Mouse (Mus musculus): ENCODE measurements at regions not wholly inside any gene's neighbourhood (a gene's known extent, or its start where the extent isn't known, plus 50 kb on each side); places are given as distances from the start of the nearest gene placed in this dataset.
A peak's percentile ranks its signal among the peaks of the same experiment; 100 is the strongest.
"Not testable (repeated sequence)": the region's sequence is repeated elsewhere in the genome, so short reads cannot be mapped to it uniquely, and the experiment has no call there.

DNA sequence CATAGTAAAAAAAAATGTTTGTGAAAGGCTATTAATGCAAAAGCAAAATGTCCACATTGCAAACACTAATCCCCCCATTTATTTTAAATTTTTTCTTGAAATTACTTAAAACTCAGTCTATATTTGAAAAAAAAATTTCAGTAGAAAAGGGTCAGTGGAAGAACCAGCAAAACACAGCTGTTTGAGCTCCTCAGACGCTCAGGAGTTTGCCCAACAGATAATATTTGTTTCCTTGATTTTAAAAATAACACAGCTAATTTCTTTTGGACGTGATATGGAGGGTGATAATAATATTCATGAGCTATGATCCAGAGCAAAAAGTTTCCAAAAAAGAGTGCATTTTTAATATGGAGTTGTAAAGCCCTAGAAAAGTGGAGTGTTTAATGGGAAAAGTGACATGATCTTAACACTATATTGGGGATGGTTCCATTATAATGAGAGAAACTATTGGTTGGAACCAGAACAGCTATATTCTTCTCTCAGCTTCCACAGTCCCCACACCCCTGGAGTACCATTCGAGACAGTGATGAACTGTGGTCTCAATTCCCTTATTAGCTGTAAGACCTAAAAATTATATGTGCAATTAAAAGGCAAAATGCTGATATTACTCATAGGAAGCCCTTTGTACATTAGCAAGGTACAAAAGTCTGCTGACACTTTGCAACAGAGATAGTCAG lies 209.0 kb upstream of the Rnf219 start:
- H3K4me3 ChIP-seq: no peak overlapping the region
- H3K36me3 ChIP-seq: no peaks in the 10 kb centered on the region
- H3K9me3 ChIP-seq: no peaks in the 10 kb centered on the region
- H3K27ac ChIP-seq: no peak overlapping the region
- H3K27me3 ChIP-seq: no peaks in the 10 kb centered on the region
- H3K9ac ChIP-seq: no peak overlapping the region
- ATAC-seq (ENCODE audit: borderline replicate concordance, extremely low read depth, low FRiP score, low TSS enrichment): peak; percentile 52; the same call in 1 of the 2 replicates
- H3K4me2 ChIP-seq: no peak overlapping the region
- no peaks in the 10 kb centered on the region for H3K4me1 ChIP-seq
- 40% methylated on average over 3 of the region's 3 CpGs for WGBS

DNA sequence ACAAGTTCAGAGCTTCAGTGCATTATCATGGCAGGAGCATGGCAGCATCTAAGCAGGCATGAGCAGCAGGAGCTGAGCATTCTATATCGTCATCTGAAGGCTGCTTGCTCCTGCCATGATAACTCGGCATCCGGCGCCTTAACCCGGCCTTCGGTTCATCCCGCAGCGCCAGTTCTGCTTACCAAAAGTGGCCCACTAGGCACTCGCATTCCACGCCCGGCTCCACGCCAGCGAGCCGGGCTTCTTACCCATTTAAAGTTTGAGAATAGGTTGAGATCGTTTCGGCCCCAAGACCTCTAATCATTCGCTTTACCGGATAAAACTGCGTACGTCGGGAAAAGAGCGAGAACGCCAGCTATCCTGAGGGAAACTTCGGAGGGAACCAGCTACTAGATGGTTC lies 193.2 kb upstream of the Rnf219 start:
- not testable (repeated sequence) for ATAC-seq (ENCODE audit: borderline replicate concordance, extremely low read depth, low FRiP score, low TSS enrichment)

DNA sequence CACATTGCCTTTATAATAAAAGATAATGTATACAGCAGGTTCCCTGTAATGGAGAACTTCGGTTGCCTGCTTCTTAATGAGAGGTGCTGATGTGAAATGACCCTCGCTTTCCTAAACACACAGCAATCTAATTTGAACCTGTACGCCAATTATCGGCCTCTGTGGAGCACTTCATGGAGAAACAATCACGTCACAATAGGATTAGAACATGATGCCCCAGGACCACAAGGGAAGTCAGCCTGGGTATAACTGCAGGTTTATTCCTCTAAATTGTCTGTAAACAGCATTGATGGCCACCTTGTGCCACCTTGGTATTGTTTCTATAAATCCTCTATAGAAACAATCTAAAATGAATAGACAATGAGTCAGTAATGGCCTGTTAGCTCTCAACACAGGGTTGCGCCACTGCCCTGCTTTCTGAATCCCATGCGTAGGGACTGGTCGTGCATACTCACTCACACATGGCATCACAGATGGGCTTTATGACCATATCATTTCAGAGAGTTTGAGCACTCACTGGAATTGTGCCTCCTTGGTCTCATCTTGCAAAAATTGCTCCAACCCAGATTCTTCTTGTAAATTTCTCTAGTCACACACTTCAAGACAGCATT lies 179.9 kb upstream of the Rnf219 start:
- 88% methylated on average over 8 of the region's 8 CpGs for WGBS
- H3K27me3 ChIP-seq: no peaks in the 10 kb centered on the region
- H3K4me1 ChIP-seq: no peaks in the 10 kb centered on the region
- H3K27ac ChIP-seq: no peak overlapping the region
- ATAC-seq (ENCODE audit: borderline replicate concordance, extremely low read depth, low FRiP score, low TSS enrichment): no peak
- H3K36me3 ChIP-seq: no peaks in the 10 kb centered on the region
- no peak overlapping the region for H3K9ac ChIP-seq
- H3K4me3 ChIP-seq: no peak overlapping the region
- no peaks in the 10 kb centered on the region for H3K9me3 ChIP-seq
- H3K4me2 ChIP-seq: no peak overlapping the region

More for the DNA sequence above, 193.2 kb upstream of the Rnf219 start:
- H3K4me1 ChIP-seq, H3K27me3 ChIP-seq, H3K9ac ChIP-seq, H3K27ac ChIP-seq, H3K4me2 ChIP-seq, H3K9me3 ChIP-seq, H3K36me3 ChIP-seq, H3K4me3 ChIP-seq: not testable (repeated sequence)
- 80% methylated on average over 24 of the region's 24 CpGs for WGBS

DNA sequence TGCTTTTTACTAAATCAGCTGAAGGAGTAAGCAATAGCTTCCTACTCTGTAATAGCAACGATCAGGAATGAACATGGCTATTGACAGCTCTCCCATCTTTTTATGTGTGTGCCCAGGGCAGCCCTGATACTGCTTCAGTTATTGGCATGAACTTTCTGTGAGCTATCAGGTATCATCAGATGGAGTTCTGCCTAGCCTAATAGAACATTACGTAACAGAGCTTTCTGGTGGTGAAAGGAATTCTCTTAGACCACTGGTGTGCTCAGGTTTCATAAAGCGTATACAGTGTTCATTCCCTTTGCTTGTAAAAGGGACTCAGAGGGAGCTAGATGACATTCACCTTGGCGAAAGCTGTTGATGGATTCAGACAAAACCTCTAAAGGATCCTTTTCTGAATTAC lies 176.5 kb upstream of the Rnf219 start:
- no peak overlapping the region for H3K4me3 ChIP-seq
- H3K4me2 ChIP-seq: no peak overlapping the region
- no peaks in the 10 kb centered on the region for H3K9me3 ChIP-seq
- WGBS: 78% methylated on average over 4 of the region's 4 CpGs
- no peaks in the 10 kb centered on the region for H3K27me3 ChIP-seq
- no peak overlapping the region for H3K9ac ChIP-seq
- no peaks in the 10 kb centered on the region for H3K4me1 ChIP-seq
- no peak for ATAC-seq (ENCODE audit: borderline replicate concordance, extremely low read depth, low FRiP score, low TSS enrichment)
- no peak overlapping the region for H3K27ac ChIP-seq
- H3K36me3 ChIP-seq: no peaks in the 10 kb centered on the region

DNA sequence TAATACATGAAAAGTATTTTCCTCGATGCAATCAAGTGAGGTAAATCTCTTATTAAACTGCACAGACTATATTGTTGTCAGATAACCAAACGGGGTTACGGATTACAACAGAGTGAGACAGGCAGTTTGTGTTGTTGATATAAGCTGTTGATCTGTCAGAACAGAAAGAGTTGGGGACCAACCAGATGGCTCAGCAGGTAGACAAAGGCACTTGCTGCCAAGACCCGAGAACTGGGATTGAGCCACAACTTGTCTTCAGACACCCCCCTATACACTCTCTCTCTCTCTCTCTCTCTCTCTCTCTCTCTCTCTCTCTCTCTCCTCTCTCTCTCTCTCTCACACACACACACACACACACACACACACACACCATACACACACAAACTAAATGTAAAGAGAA lies 172.7 kb upstream of the Rnf219 start:
- ATAC-seq (ENCODE audit: borderline replicate concordance, extremely low read depth, low FRiP score, low TSS enrichment): no peak
- H3K4me3 ChIP-seq: no peak overlapping the region
- no peaks in the 10 kb centered on the region for H3K4me1 ChIP-seq
- 68% methylated on average over 4 of the region's 4 CpGs for WGBS
- no peaks in the 10 kb centered on the region for H3K27me3 ChIP-seq
- no peak overlapping the region for H3K27ac ChIP-seq
- H3K9me3 ChIP-seq: no peaks in the 10 kb centered on the region
- no peak overlapping the region for H3K9ac ChIP-seq
- no peaks in the 10 kb centered on the region for H3K36me3 ChIP-seq
- H3K4me2 ChIP-seq: no peak overlapping the region

DNA sequence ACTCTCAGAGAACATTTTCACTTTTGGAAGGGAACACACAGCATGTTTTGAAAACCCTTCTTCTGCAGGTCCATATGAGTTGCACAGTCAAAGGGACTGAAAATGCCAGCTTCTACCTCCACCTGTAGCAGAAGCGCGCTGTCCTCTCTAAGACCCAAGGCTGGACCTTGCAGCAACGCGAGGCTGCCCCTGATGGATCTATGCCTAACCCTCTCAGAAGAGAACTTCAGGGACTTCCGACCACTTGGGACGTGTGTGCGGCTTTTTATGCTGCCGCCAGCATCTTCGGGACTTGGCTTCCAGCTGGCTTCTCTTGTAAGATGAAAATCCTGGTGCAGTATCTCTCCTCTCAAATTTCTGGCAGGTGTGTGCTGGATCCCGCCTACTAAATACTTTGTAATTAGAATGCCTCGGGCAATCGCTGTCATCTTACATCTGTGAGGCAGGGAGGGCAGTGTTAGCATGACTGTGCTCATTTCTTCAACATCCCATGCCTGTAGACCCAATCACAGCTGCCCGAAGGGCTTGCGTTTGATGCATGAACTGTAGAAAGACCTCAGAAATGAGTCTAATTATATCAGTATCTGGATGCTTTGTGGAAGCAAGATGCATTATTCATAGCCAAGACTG lies 171.8 kb upstream of the Rnf219 start:
- Histone ChIP-seq H3K27me3 (no peaks in the 10 kb centered on the region), H3K4me1 (no peaks in the 10 kb centered on the region), H3K4me3 (no peak overlapping the region), H3K27ac (no peak overlapping the region), H3K9me3 (no peaks in the 10 kb centered on the region), H3K9ac (no peak overlapping the region), H3K36me3 (no peaks in the 10 kb centered on the region), H3K4me2 (no peak overlapping the region)
- ATAC-seq (ENCODE audit: borderline replicate concordance, extremely low read depth, low FRiP score, low TSS enrichment): no peak
- WGBS: 82% methylated on average over 14 of the region's 14 CpGs

DNA sequence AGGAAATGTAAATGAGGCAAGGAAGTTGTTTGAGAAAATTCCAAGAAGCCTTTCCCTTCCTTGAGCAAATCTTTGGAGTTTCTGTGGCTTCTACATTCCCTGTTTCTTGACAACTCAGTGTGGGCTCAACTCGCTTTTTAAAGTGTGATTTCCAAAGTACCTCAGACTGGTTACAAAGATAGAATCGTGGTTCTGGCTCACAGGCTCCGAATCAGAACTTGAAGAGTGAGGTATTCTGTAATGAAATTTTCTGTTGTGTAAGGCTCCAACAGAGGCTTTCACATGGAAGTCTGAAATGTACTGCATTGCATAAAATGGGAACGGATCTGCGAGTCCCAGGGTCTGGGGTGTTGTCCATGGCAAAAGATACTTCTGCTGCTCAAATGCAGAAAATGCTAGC lies 170.2 kb upstream of the Rnf219 start:
- H3K4me2 ChIP-seq: no peak overlapping the region
- H3K4me1 ChIP-seq: no peaks in the 10 kb centered on the region
- H3K27me3 ChIP-seq: no peaks in the 10 kb centered on the region
- no peaks in the 10 kb centered on the region for H3K36me3 ChIP-seq
- no peak for ATAC-seq (ENCODE audit: borderline replicate concordance, extremely low read depth, low FRiP score, low TSS enrichment)
- 85% methylated on average over 5 of the region's 5 CpGs for WGBS
- no peak overlapping the region for H3K27ac ChIP-seq
- H3K4me3 ChIP-seq: no peak overlapping the region
- no peak overlapping the region for H3K9ac ChIP-seq
- H3K9me3 ChIP-seq: no peaks in the 10 kb centered on the region

DNA sequence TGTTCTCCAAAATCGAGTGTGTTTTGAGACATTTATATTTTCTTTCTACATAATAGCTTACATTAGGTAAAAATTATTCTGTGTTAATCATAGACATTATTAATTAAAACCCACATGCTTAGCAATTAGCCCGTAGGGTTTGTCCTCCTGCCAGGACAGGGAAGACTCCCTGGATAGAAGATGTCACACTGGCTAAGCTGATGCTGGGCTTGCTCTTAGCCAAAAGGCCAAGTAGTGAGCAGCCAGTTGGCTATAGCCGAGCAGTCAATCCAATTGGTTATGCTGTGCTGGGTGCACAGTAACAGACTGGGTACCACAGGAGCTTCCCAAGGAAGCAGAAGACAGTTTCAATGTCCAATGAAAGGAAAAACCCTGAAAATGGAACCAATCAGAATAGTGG lies 166.0 kb upstream of the Rnf219 start:
- no peaks in the 10 kb centered on the region for H3K4me1 ChIP-seq
- no peaks in the 10 kb centered on the region for H3K36me3 ChIP-seq
- H3K4me3 ChIP-seq: no peak overlapping the region
- ATAC-seq (ENCODE audit: borderline replicate concordance, extremely low read depth, low FRiP score, low TSS enrichment): no peak
- no peak overlapping the region for H3K27ac ChIP-seq
- H3K9ac ChIP-seq: no peak overlapping the region
- H3K27me3 ChIP-seq: no peaks in the 10 kb centered on the region
- no peaks in the 10 kb centered on the region for H3K9me3 ChIP-seq
- WGBS: 78% methylated on average over 3 of the region's 3 CpGs
- no peak overlapping the region for H3K4me2 ChIP-seq

DNA sequence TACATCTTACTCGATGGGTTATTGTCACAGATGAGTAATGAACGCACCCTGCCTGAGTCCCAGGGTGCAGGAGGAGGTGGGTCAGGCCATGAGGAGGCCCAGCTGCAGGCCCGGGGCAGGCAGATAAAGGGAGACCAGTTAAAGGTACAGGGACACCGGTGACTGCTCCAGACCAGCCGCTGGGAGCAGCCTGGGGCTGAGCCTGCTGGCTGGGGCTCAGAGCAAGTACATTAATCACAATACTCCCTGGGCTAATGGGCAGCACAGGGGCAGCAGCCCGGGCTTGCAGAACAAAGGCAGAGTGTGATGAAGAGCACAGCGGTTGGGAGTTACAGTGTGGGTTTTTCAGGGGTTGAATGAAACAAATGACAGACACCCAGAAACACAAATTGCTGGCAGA lies 154.4 kb upstream of the Rnf219 start:
- no peak for ATAC-seq (ENCODE audit: borderline replicate concordance, extremely low read depth, low FRiP score, low TSS enrichment)
- H3K27me3 ChIP-seq: no peaks in the 10 kb centered on the region
- H3K9ac ChIP-seq: no peak overlapping the region
- no peak overlapping the region for H3K27ac ChIP-seq
- H3K4me1 ChIP-seq: no peaks in the 10 kb centered on the region
- WGBS: 11% methylated on average over 7 of the region's 7 CpGs
- no peak overlapping the region for H3K4me2 ChIP-seq
- no peaks in the 10 kb centered on the region for H3K9me3 ChIP-seq
- H3K4me3 ChIP-seq: no peak overlapping the region
- no peaks in the 10 kb centered on the region for H3K36me3 ChIP-seq

DNA sequence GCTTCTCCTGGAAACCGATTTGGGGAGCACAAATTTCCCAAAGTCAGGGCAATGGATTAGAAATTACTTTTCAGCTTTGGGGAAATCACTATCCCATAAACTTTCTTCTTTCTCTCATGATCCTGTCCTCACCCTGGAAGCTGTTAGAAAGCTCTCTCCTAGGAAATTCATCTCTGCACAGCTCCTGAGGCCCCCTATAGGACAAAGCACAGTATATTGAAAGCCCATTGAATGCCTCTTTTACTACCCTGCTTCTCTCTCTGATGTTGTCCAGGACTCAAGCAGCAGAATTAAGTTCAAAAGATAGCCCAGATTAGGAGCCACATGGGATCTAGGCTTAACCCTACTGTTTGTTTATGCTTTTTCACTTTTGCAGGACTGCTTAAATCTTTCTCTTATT lies 139.3 kb upstream of the Rnf219 start:
- Histone ChIP-seq H3K9ac (no peak overlapping the region), H3K4me1 (no peaks in the 10 kb centered on the region), H3K27ac (no peak overlapping the region), H3K4me2 (no peak overlapping the region), H3K9me3 (no peaks in the 10 kb centered on the region), H3K4me3 (no peak overlapping the region), H3K27me3 (no peaks in the 10 kb centered on the region), H3K36me3 (no peaks in the 10 kb centered on the region)
- ATAC-seq (ENCODE audit: borderline replicate concordance, extremely low read depth, low FRiP score, low TSS enrichment): no peak
- WGBS: 66% methylated on average over 1 of the region's 1 CpGs

DNA sequence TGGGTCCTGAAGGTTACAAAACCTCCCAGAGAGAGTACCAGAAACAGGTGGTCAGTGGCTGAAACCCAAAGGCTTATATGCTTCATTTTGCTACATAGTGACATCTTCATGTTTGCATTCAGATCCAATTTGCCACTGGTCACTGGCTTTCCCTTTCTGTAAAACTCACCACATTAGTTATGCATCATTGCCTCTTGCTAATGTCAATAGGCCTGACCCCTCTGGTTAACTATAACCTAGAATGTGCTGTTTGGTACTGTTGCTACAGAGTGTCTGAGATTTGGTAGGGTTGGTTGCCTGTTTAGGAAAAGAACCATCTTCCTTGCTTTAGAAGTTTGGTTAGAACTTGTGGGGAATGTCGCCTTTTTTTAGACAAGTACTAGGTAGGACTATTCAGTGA lies 136.3 kb upstream of the Rnf219 start:
- no peak overlapping the region for H3K4me2 ChIP-seq
- H3K4me3 ChIP-seq: no peak overlapping the region
- no peaks in the 10 kb centered on the region for H3K4me1 ChIP-seq
- no peak overlapping the region for H3K27ac ChIP-seq
- H3K36me3 ChIP-seq: no peaks in the 10 kb centered on the region
- WGBS: 87% methylated on average over 1 of the region's 1 CpGs
- H3K9ac ChIP-seq: no peak overlapping the region
- no peaks in the 10 kb centered on the region for H3K9me3 ChIP-seq
- ATAC-seq (ENCODE audit: borderline replicate concordance, extremely low read depth, low FRiP score, low TSS enrichment): no peak
- no peaks in the 10 kb centered on the region for H3K27me3 ChIP-seq

DNA sequence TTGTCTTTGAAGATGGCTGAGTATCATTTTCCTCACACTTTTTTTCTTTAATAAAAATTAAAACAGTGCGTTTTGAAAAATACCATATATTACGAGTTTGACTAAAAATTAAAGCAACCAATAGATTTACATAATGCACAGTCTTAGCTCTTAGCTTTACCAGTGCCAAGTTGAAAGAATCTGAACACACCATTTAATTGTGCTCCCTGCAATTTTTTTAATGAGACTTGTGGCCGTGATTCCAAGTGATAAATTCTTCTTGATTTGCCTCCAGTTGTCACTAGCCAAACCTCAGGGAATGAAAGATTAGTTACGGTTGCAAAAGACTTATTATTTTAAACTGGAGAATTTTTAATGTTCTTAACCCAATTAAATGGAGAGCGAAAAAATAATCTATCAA lies 127.5 kb upstream of the Rnf219 start:
- WGBS: 81% methylated on average over 5 of the region's 5 CpGs
- no peak overlapping the region for H3K4me3 ChIP-seq
- H3K36me3 ChIP-seq: no peaks in the 10 kb centered on the region
- H3K27me3 ChIP-seq: no peaks in the 10 kb centered on the region
- no peak overlapping the region for H3K4me2 ChIP-seq
- H3K27ac ChIP-seq: no peak overlapping the region
- ATAC-seq (ENCODE audit: borderline replicate concordance, extremely low read depth, low FRiP score, low TSS enrichment): no peak
- H3K9ac ChIP-seq: no peak overlapping the region
- no peaks in the 10 kb centered on the region for H3K4me1 ChIP-seq
- H3K9me3 ChIP-seq: no peaks in the 10 kb centered on the region
